In the genomic region with DNA sequence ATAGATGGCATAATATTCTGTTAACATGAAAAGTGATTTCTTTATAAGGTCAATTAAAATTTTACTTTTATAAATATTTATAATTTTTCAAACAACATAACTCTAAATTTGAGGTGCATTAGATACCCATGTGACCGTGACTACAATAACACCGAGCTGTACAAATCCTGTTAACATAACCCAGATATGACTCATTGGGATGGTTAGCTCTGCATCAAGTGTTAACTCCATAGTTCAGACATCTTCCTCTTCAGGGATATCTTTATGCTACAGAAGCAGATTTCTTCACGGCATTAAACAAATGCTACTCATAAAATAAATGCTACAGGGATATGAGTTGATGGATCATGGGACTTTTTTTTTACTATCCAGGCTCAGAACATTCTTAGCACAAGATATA, we compare ENCODE assay signal across 26 mouse cellular contexts. TPM values are rescaled to one million over a fixed set of nuclear protein-coding genes. Genes with fewer than 3 reads are reported as not detected.
"Had no signal": no experiment of that assay in that cellular context is flagged by ENCODE, and none has a peak within 500 bp of the region (broad histone marks: within the 10 kb centered on the region; RNA-seq: fewer than 3 reads in every experiment).

No protein-coding gene starts in this region.

- H3K9me3 ChIP-seq: heart, embryonic 13.5 days; heart, embryonic 15.5 days; hindbrain, embryonic 13.5 days; hindbrain, embryonic 15.5 days; limb, embryonic 13.5 days; limb, embryonic 15.5 days; liver, embryonic 12.5 days had no signal

- H3K27ac ChIP-seq: heart, adult 2 months; heart, embryonic 13.5 days; heart, embryonic 15.5 days; hindbrain, embryonic 13.5 days; hindbrain, embryonic 15.5 days; hindbrain, postnatal 0 days; layer of hippocampus, adult 2 months; limb, embryonic 13.5 days; limb, embryonic 15.5 days; liver, embryonic 12.5 days; liver, embryonic 14.5 days had no signal

- H3K27me3 ChIP-seq: heart, embryonic 13.5 days; heart, embryonic 15.5 days; hindbrain, embryonic 13.5 days; hindbrain, embryonic 15.5 days; limb, embryonic 13.5 days; limb, embryonic 15.5 days; liver, embryonic 12.5 days had no signal

- DNase-seq: gastrocnemius, postnatal 14 days; gastrocnemius, postnatal 36 days; heart, adult 11 months; heart, adult 2 months; heart, postnatal 14 days; heart, postnatal 36 days; kidney, adult 18-20 months; kidney, adult 8-10 months; kidney, postnatal 10 days; kidney, postnatal 25 days; kidney, postnatal 4 days; layer of hippocampus, postnatal 36 days; left cerebral cortex, postnatal 4 days had no signal

- H3K4me3 ChIP-seq: heart, adult 2 months; heart, embryonic 13.5 days; heart, embryonic 15.5 days; hindbrain, embryonic 13.5 days; hindbrain, embryonic 15.5 days; layer of hippocampus, adult 2 months; limb, embryonic 13.5 days; limb, embryonic 15.5 days; liver, embryonic 12.5 days had no signal

- H3K4me1 ChIP-seq: heart, embryonic 13.5 days; heart, embryonic 15.5 days; hindbrain, embryonic 13.5 days; hindbrain, embryonic 15.5 days; limb, embryonic 13.5 days; limb, embryonic 15.5 days; liver, embryonic 12.5 days had no signal

- H3K9ac ChIP-seq: heart, embryonic 13.5 days; heart, embryonic 15.5 days; hindbrain, embryonic 13.5 days; hindbrain, embryonic 15.5 days; limb, embryonic 13.5 days; limb, embryonic 15.5 days; liver, embryonic 12.5 days; liver, embryonic 14.5 days had no signal

- H3K4me2 ChIP-seq: heart, embryonic 11.5 days; heart, embryonic 13.5 days; heart, embryonic 15.5 days; hindbrain, embryonic 13.5 days; hindbrain, embryonic 15.5 days; limb, embryonic 13.5 days; limb, embryonic 15.5 days; liver, embryonic 12.5 days had no signal

- H3K36me3 ChIP-seq: heart, embryonic 13.5 days; heart, embryonic 15.5 days; hindbrain, embryonic 13.5 days; hindbrain, embryonic 15.5 days; limb, embryonic 13.5 days; limb, embryonic 15.5 days; liver, embryonic 12.5 days had no signal

- ATAC-seq: hindbrain, postnatal 0 days; liver, embryonic 12.5 days had no signal

RNA-seq across cellular contexts. Expression of gene Scin, which starts 37.6 kb away (rescaled TPM):
- total RNA-seq: hindbrain, postnatal 0 days; left cerebral cortex, postnatal 10 days; liver, adult 2 months had no signal
